Mouse (Mus musculus): ENCODE measurements at regions not wholly inside any gene's neighbourhood (a gene's known extent, or its start where the extent isn't known, plus 50 kb on each side); places are given as distances from the start of the nearest gene placed in this dataset.

GRCm38 (mm10) chr9:43387397-43387796, 76.7 kb downstream of the Trim29 start:
- no peak for DNase-seq

- DNase-seq = no peak
Measured at GRCm38 (mm10) chr9:43389491-43390083, 78.9 kb downstream of the Trim29 start.

- DNase-seq = no peak
Measured at GRCm38 (mm10) chr9:43392467-43393064, 81.9 kb downstream of the Trim29 start.

GRCm38 (mm10) chr9:43394204-43394603, 83.6 kb downstream of the Trim29 start:
- no peak for DNase-seq

- DNase-seq = peak; percentile 19
Measured at GRCm38 (mm10) chr9:43395209-43395608, 84.6 kb downstream of the Trim29 start.

- DNase-seq = no peak
Measured at GRCm38 (mm10) chr9:43396566-43396965, 85.9 kb downstream of the Trim29 start.

- DNase-seq = no peak
Measured at GRCm38 (mm10) chr9:43408493-43408892, 97.8 kb downstream of the Trim29 start.

GRCm38 (mm10) chr9:43412473-43412872, 101.8 kb downstream of the Trim29 start:
- DNase-seq = no peak

GRCm38 (mm10) chr9:43419993-43420715, 109.5 kb downstream of the Trim29 start:
- no peak for DNase-seq

GRCm38 (mm10) chr9:43427007-43427406, 116.4 kb downstream of the Trim29 start:
- no peak for DNase-seq

- DNase-seq = no peak
Measured at GRCm38 (mm10) chr9:43433953-43434352, 123.3 kb downstream of the Trim29 start.

GRCm38 (mm10) chr9:43438476-43438875, 127.8 kb downstream of the Trim29 start:
- no peak for DNase-seq

GRCm38 (mm10) chr9:43440959-43441510, 130.4 kb downstream of the Trim29 start:
- no peak for DNase-seq

GRCm38 (mm10) chr9:43445491-43445890, 134.8 kb downstream of the Trim29 start:
- no peak for DNase-seq

GRCm38 (mm10) chr9:43447372-43447771, 136.7 kb downstream of the Trim29 start:
- no peak for DNase-seq

- DNase-seq = no peak
Measured at GRCm38 (mm10) chr9:43448981-43449380, 138.3 kb downstream of the Trim29 start.

- DNase-seq = no peak
Measured at GRCm38 (mm10) chr9:43453953-43454582, 143.4 kb downstream of the Trim29 start.

GRCm38 (mm10) chr9:43457736-43458135, 147.1 kb downstream of the Trim29 start:
- no peak for DNase-seq

GRCm38 (mm10) chr9:43461131-43461530, 150.5 kb downstream of the Trim29 start:
- DNase-seq = no peak

- no peak for DNase-seq
Measured at GRCm38 (mm10) chr9:43463445-43464090, 152.9 kb downstream of the Trim29 start.

GRCm38 (mm10) chr9:43465129-43465528, 154.5 kb downstream of the Trim29 start:
- no peak for DNase-seq

- no peak for DNase-seq
Measured at GRCm38 (mm10) chr9:43465731-43466330, 155.2 kb downstream of the Trim29 start.

All from thymus, postnatal 14 days (tissue).